ENCODE assay signal across 11 mouse cellular contexts in genomic region chr11:74447991-74448403, GRCm38 (mm10).
A peak's percentile ranks its signal among the peaks of the same experiment; 100 is the strongest.
DNase-seq lines count a peak whose midpoint lies in the region; ATAC-seq and TF ChIP-seq lines count a peak whose summit lies in the region.
"Had no signal": no experiment of that assay in that cellular context is flagged by ENCODE, and none has a peak within 500 bp of the region (broad histone marks: within the 10 kb centered on the region; RNA-seq: fewer than 3 reads in every experiment).

No protein-coding gene starts in this region.

- no peak overlapping the region for H3K4me3 ChIP-seq in heart, adult 2 months
- H3K4me3 ChIP-seq in cerebellum, adult 2 months (replicated peaks; ENCODE audit: insufficient read depth, low read depth, low read length), result no peak overlapping the region
- H3K4me3 ChIP-seq in myocyte, result no peak overlapping the region
- H3K4me3 ChIP-seq: embryonic facial prominence, embryonic 10.5 days; kidney, embryonic 15.5 days; limb, embryonic 13.5 days had no signal

- intact Hi-C loops in heart, adult 2 months (cut with DNase I), result no loop called here
- intact Hi-C loops in left cerebral cortex, postnatal 10 days (cut with DNase I), result no loop called here

- no peak overlapping the region for H3ac ChIP-seq in myocyte (ENCODE audit: control insufficient read depth, insufficient read length)

- TF ChIP-seq CTCF in heart, adult 2 months (IDR thresholded peaks at IDR 0.05), result no peak
- no peak for TF ChIP-seq CTCF in cerebellum, adult 2 months (IDR thresholded peaks at IDR 0.05; ENCODE audit: borderline replicate concordance, insufficient read depth, low read depth, low read length)

- peak in 1 of 2 experiments; percentile 20 for DNase-seq in heart, adult 2 months
- DNase-seq in heart, postnatal 4 days, result no peak
- DNase-seq in left cerebral cortex, adult 18-20 months (ENCODE audit: low spot score in 2 of 2), result peak; percentile 36 to 60
- DNase-seq in left cerebral cortex, postnatal 10 days (ENCODE audit: extremely low spot score in 1 of 2, low spot score in 2 of 2), result no peak
- peak; percentile 54 to 77 for DNase-seq in cerebellum, adult 2 months
- DNase-seq in lung, postnatal 36 days, result no peak

- TF ChIP-seq POLR2A in heart, adult 2 months (IDR thresholded peaks at IDR 0.05; ENCODE audit: insufficient read depth, low read depth, low read length), result no peak
- no peak for TF ChIP-seq POLR2A in cerebellum, adult 2 months (IDR thresholded peaks at IDR 0.05; ENCODE audit: borderline replicate concordance, insufficient read depth, low read length)
- TF ChIP-seq POLR2A in myocyte (IDR thresholded peaks at IDR 0.05; ENCODE audit: insufficient read length, low read depth), result no peak

- peak overlapping the region; percentile 5 for H3K4me2 ChIP-seq in myocyte (ENCODE audit: low read depth)
- H3K4me2 ChIP-seq: kidney, embryonic 15.5 days; limb, embryonic 13.5 days had no signal

- 65% methylated on average over 6 of the region's 6 CpGs for WGBS in heart, adult 2 months
- 34% methylated on average over 6 of the region's 6 CpGs for WGBS in cerebellum, adult 2 months

- peak overlapping the region; percentile 64 for H3K27ac ChIP-seq in heart, adult 2 months
- H3K27ac ChIP-seq in cerebellum, adult 2 months (ENCODE audit: insufficient read depth, low read length), result 0 out of 2 replicates have a peak overlapping the region, but pooled peaks have one; percentile 27
- H3K27ac ChIP-seq: embryonic facial prominence, embryonic 10.5 days; kidney, embryonic 15.5 days; limb, embryonic 13.5 days had no signal

- TF ChIP-seq EP300 in heart, adult 2 months (IDR thresholded peaks at IDR 0.05; ENCODE audit: insufficient read depth, low read depth, low read length), result no peak

- peak overlapping the region; percentile 12; the same call in 1 of the 2 replicates for H3K9ac ChIP-seq in heart, adult 2 months (ENCODE audit: low read depth, low read length)
- H3K9ac ChIP-seq: kidney, embryonic 15.5 days; limb, embryonic 13.5 days had no signal

- H3K27me3 ChIP-seq in heart, adult 2 months (ENCODE audit: control insufficient read depth, insufficient read depth, low read length), result no peaks in the 10 kb centered on the region
- H3K27me3 ChIP-seq in cerebellum, adult 2 months (ENCODE audit: control insufficient read depth, insufficient read depth, low read length), result no peaks in the 10 kb centered on the region
- H3K27me3 ChIP-seq in myocyte (ENCODE audit: control insufficient read depth, insufficient read depth, insufficient read length), result no peaks in the 10 kb centered on the region
- H3K27me3 ChIP-seq: kidney, embryonic 15.5 days; limb, embryonic 13.5 days had no signal

- no peaks in the 10 kb centered on the region; the same call in none of the 2 replicates for H3K36me3 ChIP-seq in heart, adult 2 months (ENCODE audit: control insufficient read depth, insufficient read depth, low read length)
- H3K36me3 ChIP-seq in myocyte (ENCODE audit: control insufficient read depth, insufficient read depth), result no peaks in the 10 kb centered on the region
- H3K36me3 ChIP-seq: embryonic facial prominence, embryonic 10.5 days; kidney, embryonic 15.5 days; limb, embryonic 13.5 days had no signal

- ATAC-seq in CD4-positive, CD25-positive, alpha-beta regulatory T cell, adult 4 months, result no peak

- H3K4me1 ChIP-seq in heart, adult 2 months (ENCODE audit: control insufficient read depth, insufficient read depth, low read length), result peaks cover 4% of the 10 kb centered on the region; the same call in 1 of the 2 replicates
- H3K4me1 ChIP-seq in cerebellum, adult 2 months (ENCODE audit: control insufficient read depth, insufficient read depth, low read length), result peaks cover 3% of the 10 kb centered on the region; the same call in 1 of the 2 replicates
- H3K4me1 ChIP-seq: embryonic facial prominence, embryonic 10.5 days; kidney, embryonic 15.5 days; limb, embryonic 13.5 days had no signal

- H3K79me2 ChIP-seq in heart, adult 2 months (replicated peaks; ENCODE audit: control insufficient read depth, insufficient read depth, low read length), result no peaks in the 10 kb centered on the region
- no peaks in the 10 kb centered on the region for H3K79me2 ChIP-seq in myocyte (ENCODE audit: control insufficient read depth, insufficient read depth)

TF ChIP-seq in myocyte, 11 proteins besides CTCF, POLR2A, EP300 and RAD21:
- no peak for TF ChIP-seq REST (IDR thresholded peaks at IDR 0.05; ENCODE audit: insufficient read depth, insufficient read length)
- TF ChIP-seq MYOD1 (IDR thresholded peaks at IDR 0.05; ENCODE audit: control insufficient read depth in 1 of 3, insufficient read length in 2 of 3, low read depth in 2 of 3), result peak in 2 of 3 experiments; percentile 42 to 76
- TF ChIP-seq TCF12 (IDR thresholded peaks at IDR 0.05; ENCODE audit: insufficient read depth, poor library complexity, severe bottlenecking), result peak; percentile 17
- TF ChIP-seq MYOG (IDR thresholded peaks at IDR 0.05; ENCODE audit: control insufficient read depth in 1 of 3, insufficient read depth in 1 of 3, insufficient read length in 2 of 3, low read depth in 2 of 3), result peak in 2 of 3 experiments; percentile 42 to 71
TF ChIP-seq in myocyte: peak in this region for 3.

Comparison
In these comparisons a context has a peak if more than half of its experiments do, and no peak if none do; other contexts are left out.
1. DNase-seq: peak in left cerebral cortex, adult 18-20 months (2 of 2) and cerebellum, adult 2 months (2 of 2); none in heart, postnatal 4 days (single experiment), left cerebral cortex, postnatal 10 days (0 of 2) and lung, postnatal 36 days (single experiment).